Mouse (Mus musculus) liver, embryonic 13.5 days (tissue): ENCODE data around the gene Pde1c. TPM values are rescaled to one million over a fixed set of nuclear protein-coding genes. Genes with fewer than 3 reads are reported as not detected.

Experiments used
- ATAC-seq: fragments of 200-750 bp; cut with Nextera tagmentation; 2 replicates; pipeline ENCODE4 v1.8.0; 2017; ENCODE audit warnings: low read depth, mild to moderate bottlenecking, moderate number of reproducible peaks, moderate library complexity
- DNase-seq: peaks from one replicate; pipeline ENCODE4 v3.0.0; 2022
- H3K27ac ChIP-seq: fragments of 300-500 bp; sonication (generic); 2 replicates; pipeline ENCODE4 v1.5.1; 2015; ENCODE audit warnings: moderate library complexity, mild to moderate bottlenecking, inconsistent platforms
- H3K27me3 ChIP-seq: fragments of 300-500 bp; sonication (generic); 2 replicates; pipeline ENCODE4 v1.6.1; 2015; ENCODE audit warnings: mild to moderate bottlenecking, inconsistent platforms
- H3K36me3 ChIP-seq: fragments of 300-500 bp; sonication (generic); 2 replicates; pipeline ENCODE4 v1.6.1; 2015; ENCODE audit warnings: mild to moderate bottlenecking, inconsistent platforms
- H3K4me1 ChIP-seq: fragments of 300-500 bp; sonication (generic); replicated peaks from 2 replicates; pipeline ENCODE4 v1.6.1; 2015; ENCODE audit warnings: inconsistent platforms
- H3K4me2 ChIP-seq: fragments of 300-500 bp; sonication (generic); 2 replicates; pipeline ENCODE4 v1.6.1; 2015; ENCODE audit warnings: inconsistent platforms, mild to moderate bottlenecking, moderate library complexity
- H3K4me3 ChIP-seq: fragments of 300-500 bp; sonication (generic); replicated peaks from 2 replicates; pipeline ENCODE4 v1.5.1; 2015; ENCODE audit warnings: mild to moderate bottlenecking, inconsistent platforms
- H3K9ac ChIP-seq: fragments of 300-500 bp; sonication (generic); 2 replicates; pipeline ENCODE4 v1.6.1; 2015; ENCODE audit warnings: mild to moderate bottlenecking, inconsistent platforms
- H3K9me3 ChIP-seq: fragments of 300-500 bp; sonication (generic); replicated peaks from 2 replicates; pipeline ENCODE4 v1.6.1; 2016; ENCODE audit warnings: inconsistent platforms
- WGBS: fragments of 180-500 bp; shearing (Covaris S2); methylation state at CpG from one replicate; pipeline ENCODE4 v1.1.7; 2015; ENCODE audit not compliant: insufficient replicate concordance; 5-methylcytosine and 5-hydroxymethylcytosine counted together
- polyA plus RNA-seq: library from polyadenylated mRNA; unstranded; fragments of >200 nt; fragmentation: Nextera tagmentation; extraction: Ambion mirVana; gene quantifications from 2 replicates; pipeline ENCODE4 v1.2.1, GENCODE M21; 2015

Pde1c gene
- polyA plus RNA-seq, 1 experiment from 2014 or later: 0.48 TPM

GRCm38 (mm10) chr6:56310318-56310717, 258.6 kb downstream of the Pde1c start:
- Histone ChIP-seq H3K4me3 (no peak overlapping the region), H3K36me3 (no peaks in the 10 kb centered on the region), H3K9me3 (no peaks in the 10 kb centered on the region), H3K4me1 (no peaks in the 10 kb centered on the region), H3K9ac (no peak overlapping the region), H3K27me3 (no peaks in the 10 kb centered on the region), H3K4me2 (no peak overlapping the region), H3K27ac (no peak overlapping the region)
- DNase-seq (no peak), ATAC-seq (no peak)

- Histone ChIP-seq H3K9me3 (no peaks in the 10 kb centered on the region), H3K4me1 (no peaks in the 10 kb centered on the region), H3K36me3 (no peaks in the 10 kb centered on the region), H3K27me3 (no peaks in the 10 kb centered on the region), H3K4me3 (no peak overlapping the region), H3K4me2 (no peak overlapping the region), H3K9ac (no peak overlapping the region), H3K27ac (no peak overlapping the region)
- no peak for DNase-seq
- 77% methylated on average over 2 of the region's 2 CpGs for WGBS
- no peak for ATAC-seq
Measured at GRCm38 (mm10) chr6:56306066-56306465, 262.8 kb downstream of the Pde1c start.

- Histone ChIP-seq H3K27ac (no peak overlapping the region), H3K9ac (no peak overlapping the region), H3K4me2 (no peak overlapping the region), H3K4me3 (no peak overlapping the region), H3K36me3 (no peaks in the 10 kb centered on the region), H3K27me3 (no peaks in the 10 kb centered on the region), H3K4me1 (no peaks in the 10 kb centered on the region), H3K9me3 (no peaks in the 10 kb centered on the region)
- DNase-seq (no peak), ATAC-seq (no peak)
- WGBS: 58% methylated on average over 1 of the region's 1 CpGs
Measured at GRCm38 (mm10) chr6:56292176-56292575, 276.7 kb downstream of the Pde1c start.

GRCm38 (mm10) chr6:56289307-56289706, 279.6 kb downstream of the Pde1c start:
- no peak overlapping the region for H3K9ac ChIP-seq
- ATAC-seq (no peak), DNase-seq (no peak)
- H3K4me1 ChIP-seq: no peaks in the 10 kb centered on the region
- H3K4me2 ChIP-seq: no peak overlapping the region
- no peaks in the 10 kb centered on the region for H3K36me3 ChIP-seq
- WGBS: 49% methylated on average over 2 of the region's 2 CpGs
- H3K9me3 ChIP-seq: no peaks in the 10 kb centered on the region
- no peak overlapping the region for H3K4me3 ChIP-seq
- no peaks in the 10 kb centered on the region for H3K27me3 ChIP-seq
- no peak overlapping the region for H3K27ac ChIP-seq

GRCm38 (mm10) chr6:56284821-56285220, 284.1 kb downstream of the Pde1c start:
- no peak for DNase-seq
- Histone ChIP-seq H3K27ac (no peak overlapping the region), H3K27me3 (no peaks in the 10 kb centered on the region), H3K4me3 (no peak overlapping the region), H3K9me3 (no peaks in the 10 kb centered on the region), H3K36me3 (no peaks in the 10 kb centered on the region), H3K9ac (no peak overlapping the region), H3K4me1 (no peaks in the 10 kb centered on the region), H3K4me2 (no peak overlapping the region)
- 63% methylated on average over 4 of the region's 4 CpGs for WGBS
- ATAC-seq: no peak

- Histone ChIP-seq H3K4me3 (no peak overlapping the region), H3K27ac (no peak overlapping the region), H3K9me3 (no peaks in the 10 kb centered on the region), H3K36me3 (no peaks in the 10 kb centered on the region), H3K4me1 (no peaks in the 10 kb centered on the region), H3K4me2 (no peak overlapping the region), H3K27me3 (no peaks in the 10 kb centered on the region), H3K9ac (no peak overlapping the region)
- ATAC-seq: no peak
- no peak for DNase-seq
- 52% methylated on average over 1 of the region's 1 CpGs for WGBS
Measured at GRCm38 (mm10) chr6:56275461-56275860, 293.4 kb downstream of the Pde1c start.

- Histone ChIP-seq H3K4me1 (no peaks in the 10 kb centered on the region), H3K4me2 (no peak overlapping the region), H3K36me3 (no peaks in the 10 kb centered on the region), H3K4me3 (no peak overlapping the region), H3K9ac (no peak overlapping the region), H3K9me3 (no peaks in the 10 kb centered on the region), H3K27ac (no peak overlapping the region), H3K27me3 (no peaks in the 10 kb centered on the region)
- 66% methylated on average over 2 of the region's 2 CpGs for WGBS
- DNase-seq (no peak), ATAC-seq (no peak)
Measured at GRCm38 (mm10) chr6:56271741-56272140, 297.2 kb downstream of the Pde1c start.

- Histone ChIP-seq H3K4me2 (no peak overlapping the region), H3K9ac (no peak overlapping the region), H3K36me3 (no peaks in the 10 kb centered on the region), H3K9me3 (no peaks in the 10 kb centered on the region), H3K27ac (no peak overlapping the region), H3K4me1 (peaks cover 16% of the 10 kb centered on the region), H3K4me3 (no peak overlapping the region), H3K27me3 (no peaks in the 10 kb centered on the region)
- WGBS: 64% methylated on average over 4 of the region's 4 CpGs
- DNase-seq (no peak), ATAC-seq (peak; percentile 68; the same call in 1 of the 2 replicates)
Measured at GRCm38 (mm10) chr6:56264509-56264908, 304.4 kb downstream of the Pde1c start.

- peak; percentile 11 for DNase-seq
- peaks cover 32% of the 10 kb centered on the region for H3K4me1 ChIP-seq
- no peaks in the 10 kb centered on the region for H3K36me3 ChIP-seq
- H3K27me3 ChIP-seq: no peaks in the 10 kb centered on the region
- peak overlapping the region; percentile 58; the same call in 1 of the 2 replicates for H3K27ac ChIP-seq
- 22% methylated on average over 3 of the region's 3 CpGs for WGBS
- no peak overlapping the region for H3K9ac ChIP-seq
- ATAC-seq: peak; percentile 70
- no peak overlapping the region for H3K4me3 ChIP-seq
- no peaks in the 10 kb centered on the region for H3K9me3 ChIP-seq
- peak overlapping the region; percentile 15; the same call in 1 of the 2 replicates for H3K4me2 ChIP-seq
Measured at GRCm38 (mm10) chr6:56260118-56260517, 308.8 kb downstream of the Pde1c start.

GRCm38 (mm10) chr6:56257555-56258297, 311.2 kb downstream of the Pde1c start:
- no peak overlapping the region for H3K4me3 ChIP-seq
- ATAC-seq: peak; percentile 92

GRCm38 (mm10) chr6:56250091-56250490, 318.8 kb downstream of the Pde1c start:
- no peaks in the 10 kb centered on the region for H3K27me3 ChIP-seq
- H3K9me3 ChIP-seq: no peaks in the 10 kb centered on the region
- no peak overlapping the region for H3K4me3 ChIP-seq
- DNase-seq: no peak
- ATAC-seq: no peak
- H3K4me2 ChIP-seq: no peak overlapping the region
- H3K27ac ChIP-seq: no peak overlapping the region
- H3K9ac ChIP-seq: no peak overlapping the region
- 63% methylated on average over 3 of the region's 3 CpGs for WGBS
- H3K4me1 ChIP-seq: no peaks in the 10 kb centered on the region
- H3K36me3 ChIP-seq: no peaks in the 10 kb centered on the region

More at GRCm38 (mm10) chr6:56257555-56258297, 311.2 kb downstream of the Pde1c start:
- Histone ChIP-seq H3K4me1 (peaks cover 29% of the 10 kb centered on the region), H3K9ac (no peak overlapping the region), H3K9me3 (no peaks in the 10 kb centered on the region), H3K4me2 (no peak overlapping the region), H3K27me3 (no peaks in the 10 kb centered on the region), H3K27ac (peak overlapping the region; percentile 66), H3K36me3 (no peaks in the 10 kb centered on the region)
- DNase-seq: no peak
- WGBS: 40% methylated on average over 2 of the region's 2 CpGs
